Mouse (Mus musculus) kidney, postnatal 36 days (tissue): Measurements from ENCODE around the gene Plekha5.

Source experiments
- DNase-seq, 2 experiments: peaks; one replicate each; pipeline ENCODE4 v3.0.0; 2021 to 2022; ENCODE audit warnings: mixed read lengths in 2 of 2

Plekha5 gene

DNA sequence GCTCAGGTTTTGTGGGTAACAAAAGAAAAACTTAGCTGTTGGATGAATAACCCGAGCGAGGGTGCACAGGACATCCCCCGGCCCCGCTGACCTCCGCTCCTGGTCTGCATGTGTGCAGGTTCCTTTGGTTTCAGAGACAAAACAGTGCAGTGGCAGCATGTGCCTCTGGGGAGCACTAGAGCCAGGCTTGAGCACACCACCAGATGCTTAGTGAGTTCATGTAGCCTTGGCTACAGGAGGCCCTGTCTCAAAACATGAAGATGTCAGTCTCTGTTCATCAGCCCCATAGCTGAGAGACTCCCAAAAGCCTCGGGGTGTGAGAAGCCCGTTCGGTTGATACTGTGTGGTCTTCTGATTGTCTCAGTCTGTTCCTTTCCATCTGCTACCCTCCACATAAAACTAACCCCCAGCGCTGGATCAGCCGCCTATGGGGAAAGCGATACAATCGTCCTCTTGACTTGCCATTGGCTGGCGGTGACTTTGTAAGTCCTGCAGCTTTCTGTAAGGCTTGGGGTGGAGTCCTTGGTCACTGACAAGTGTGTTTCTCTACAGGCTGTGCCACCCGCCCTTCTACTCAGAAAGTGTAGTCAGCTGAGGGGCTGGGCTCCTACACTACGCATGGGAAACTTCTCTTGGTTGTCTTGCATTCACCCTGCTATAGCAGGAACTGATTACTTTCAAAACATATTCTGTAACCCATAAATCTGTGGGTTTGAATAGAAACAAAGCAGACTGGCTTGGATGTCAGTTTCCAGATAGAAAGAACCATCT lies 32.7 kb downstream of the Plekha5 start:
- no peak for DNase-seq

DNA sequence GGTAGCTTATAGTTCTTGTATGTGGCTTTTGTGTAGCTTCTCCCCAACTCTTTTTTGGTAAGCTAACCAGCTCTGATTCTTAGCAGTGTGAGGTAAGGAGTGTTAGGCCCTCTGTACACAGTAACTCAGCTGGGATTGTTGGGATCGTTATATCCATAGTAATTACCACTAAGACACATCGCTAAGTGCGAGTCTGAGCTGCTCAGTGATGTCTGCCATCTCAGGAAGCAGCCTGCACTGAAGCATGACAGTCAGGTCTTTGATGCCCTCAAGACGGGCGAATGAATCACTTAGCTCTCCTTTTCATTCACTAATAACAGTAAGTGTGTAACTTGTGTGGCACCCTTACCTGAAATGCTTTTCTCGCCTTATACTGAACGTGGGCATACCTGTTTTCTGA lies 36.5 kb downstream of the Plekha5 start:
- no peak for DNase-seq

- DNase-seq: no peak
Observed at GRCm38 (mm10) chr6:140464818-140465217, 41.0 kb downstream of the Plekha5 start.

GRCm38 (mm10) chr6:140465946-140466646 lies 42.2 kb downstream of the Plekha5 start:
- DNase-seq: peak; percentile 31 to 47

DNA sequence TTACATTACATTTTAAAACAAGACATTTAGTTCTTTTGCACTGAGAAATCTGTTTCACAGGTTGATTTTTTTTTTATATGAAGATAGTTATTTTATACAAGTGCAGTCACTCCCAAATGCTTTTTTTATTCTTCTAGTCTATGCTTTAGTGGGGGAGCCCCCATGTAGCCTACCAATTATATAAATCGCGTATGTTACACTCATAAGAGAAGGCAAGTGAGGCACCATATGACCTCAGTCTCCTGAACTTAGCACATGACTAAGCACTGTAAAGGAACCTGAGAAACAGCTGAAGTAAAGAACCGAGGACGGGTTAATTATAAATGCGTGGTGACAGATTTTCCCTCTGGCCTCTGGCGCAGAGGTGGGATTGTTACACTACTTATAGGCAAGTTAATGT lies 43.0 kb downstream of the Plekha5 start:
- DNase-seq: no peak

DNA sequence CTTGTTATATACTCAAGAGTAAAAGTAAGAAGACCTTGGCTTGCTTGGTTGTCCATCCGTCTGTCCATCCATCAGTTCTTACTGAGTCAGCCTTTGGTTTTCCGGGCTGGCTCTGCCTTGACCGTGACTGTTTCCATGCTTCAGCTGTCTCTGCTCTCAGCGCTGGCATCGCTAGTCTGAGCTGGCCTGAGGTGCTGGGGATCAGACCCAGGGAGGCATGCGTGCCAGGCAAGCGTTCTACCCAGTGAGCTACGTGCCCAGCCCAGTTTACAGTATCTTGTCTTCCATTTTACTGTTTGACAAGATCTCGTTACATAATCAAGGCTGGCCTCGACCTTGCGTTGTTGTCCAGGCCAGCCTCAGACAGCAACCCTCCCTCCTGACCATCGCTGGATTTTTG lies 44.0 kb downstream of the Plekha5 start:
- no peak for DNase-seq

GRCm38 (mm10) chr6:140469791-140470190 lies 45.9 kb downstream of the Plekha5 start:
- DNase-seq: no peak

GRCm38 (mm10) chr6:140471751-140472150 lies 47.9 kb downstream of the Plekha5 start:
- peak in 1 of 2 experiments; percentile 54 for DNase-seq

- DNase-seq: peak; percentile 53 to 79
Observed at GRCm38 (mm10) chr6:140472345-140472744, 48.5 kb downstream of the Plekha5 start.

- DNase-seq: no peak
Observed at GRCm38 (mm10) chr6:140475393-140476087, 51.7 kb downstream of the Plekha5 start.

- no peak for DNase-seq
Observed at GRCm38 (mm10) chr6:140476981-140477380, 53.1 kb downstream of the Plekha5 start.

DNA sequence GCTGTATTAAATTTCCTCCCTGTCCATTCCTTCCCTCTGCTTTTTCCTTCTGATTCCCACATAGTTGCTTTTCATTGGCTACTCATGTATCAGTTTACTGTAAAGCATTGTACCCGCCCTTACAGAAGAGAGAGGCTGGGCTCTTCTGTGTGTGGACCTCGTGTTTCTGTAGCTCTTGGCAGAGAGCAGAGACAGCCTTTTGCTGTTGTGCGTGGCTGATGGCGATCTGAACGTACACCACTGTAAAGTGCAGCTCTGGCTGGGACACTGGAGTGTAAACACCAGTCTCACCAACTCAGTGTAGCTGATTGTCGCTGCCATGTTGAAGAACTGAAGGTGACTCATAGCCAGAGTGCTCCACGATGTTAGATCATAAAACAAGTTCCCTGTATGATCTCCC lies 54.2 kb downstream of the Plekha5 start:
- DNase-seq: no peak

- DNase-seq: no peak
Observed at GRCm38 (mm10) chr6:140478943-140479342, 55.1 kb downstream of the Plekha5 start.

DNA sequence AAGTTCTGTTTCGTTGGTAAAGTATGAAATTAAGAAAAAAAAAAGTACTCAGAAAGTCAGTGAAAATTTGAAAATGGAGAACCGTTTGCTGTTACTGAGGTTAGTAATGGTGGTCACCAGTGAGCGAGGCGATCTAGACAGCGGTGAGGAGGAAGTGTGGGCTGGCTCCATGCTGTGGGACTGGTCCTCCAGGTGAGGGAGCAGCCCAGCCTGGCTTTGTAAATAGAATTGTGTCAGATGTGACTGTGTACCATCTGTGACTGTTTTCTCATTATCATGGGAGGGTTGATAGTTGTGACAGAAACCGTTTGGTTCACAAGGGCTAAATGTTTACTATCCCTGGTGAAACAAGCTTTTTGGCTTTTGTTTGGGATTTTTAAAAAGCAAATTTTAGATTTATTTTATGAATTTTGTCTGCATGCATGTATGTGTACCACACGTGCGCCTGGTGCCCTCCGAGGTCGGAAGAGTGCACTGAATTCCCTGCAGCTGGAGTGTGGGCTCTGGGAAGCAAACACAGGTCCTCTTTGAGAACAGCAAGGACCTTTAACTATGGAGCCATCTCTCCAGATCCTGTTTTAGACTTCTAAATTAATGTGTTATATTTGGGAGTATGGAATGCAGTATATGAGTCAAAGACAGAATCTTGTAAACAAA lies 56.7 kb downstream of the Plekha5 start:
- no peak for DNase-seq

- DNase-seq: peak; percentile 53 to 74
Observed at GRCm38 (mm10) chr6:140481701-140482460, 58.0 kb downstream of the Plekha5 start.

DNA sequence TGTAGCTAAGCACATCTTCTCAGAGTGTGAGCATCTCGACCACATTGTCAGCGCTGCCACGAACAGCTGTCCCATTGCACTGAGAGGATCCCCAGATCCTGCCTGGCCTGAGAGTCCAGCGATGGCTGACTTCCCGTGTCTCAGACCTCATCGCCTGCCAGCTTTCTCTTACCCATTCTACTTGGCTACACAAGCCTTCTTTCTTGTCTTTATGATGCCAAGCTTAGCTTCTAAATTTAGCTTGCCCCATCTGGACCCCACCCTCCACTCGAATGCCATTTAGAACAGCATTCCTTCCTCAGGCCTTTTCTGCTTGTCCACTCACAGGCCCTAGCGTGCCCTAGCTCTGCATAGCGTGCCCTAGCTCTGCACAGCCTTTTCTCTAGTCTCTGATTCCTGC lies 60.3 kb downstream of the Plekha5 start:
- DNase-seq: no peak

GRCm38 (mm10) chr6:140485636-140486035 lies 61.8 kb downstream of the Plekha5 start:
- no peak for DNase-seq

DNA sequence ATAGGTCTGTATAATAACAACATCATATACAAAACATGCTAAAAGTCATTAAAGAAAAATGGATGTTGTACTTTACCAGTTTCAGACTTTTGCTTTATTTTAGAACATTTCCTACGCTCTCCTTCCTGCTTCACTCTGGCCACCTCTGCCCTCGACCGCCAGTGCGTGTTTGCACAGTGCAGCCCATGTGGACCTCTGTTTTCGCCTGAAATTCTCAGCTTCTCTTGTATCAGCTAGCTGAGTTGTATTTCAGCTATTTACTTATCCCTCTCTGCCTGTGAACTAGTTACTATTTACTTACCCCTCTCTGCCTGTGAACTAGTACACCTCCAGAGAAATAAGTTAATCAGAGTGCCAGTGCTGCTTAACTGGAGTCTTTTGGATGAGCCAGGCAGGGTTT lies 62.8 kb downstream of the Plekha5 start:
- no peak for DNase-seq

- DNase-seq: no peak
Observed at GRCm38 (mm10) chr6:140487489-140487888, 63.6 kb downstream of the Plekha5 start.

- DNase-seq: no peak
Observed at GRCm38 (mm10) chr6:140488673-140489072, 64.8 kb downstream of the Plekha5 start.

- DNase-seq: no peak
Observed at GRCm38 (mm10) chr6:140489570-140489969, 65.7 kb downstream of the Plekha5 start.

DNA sequence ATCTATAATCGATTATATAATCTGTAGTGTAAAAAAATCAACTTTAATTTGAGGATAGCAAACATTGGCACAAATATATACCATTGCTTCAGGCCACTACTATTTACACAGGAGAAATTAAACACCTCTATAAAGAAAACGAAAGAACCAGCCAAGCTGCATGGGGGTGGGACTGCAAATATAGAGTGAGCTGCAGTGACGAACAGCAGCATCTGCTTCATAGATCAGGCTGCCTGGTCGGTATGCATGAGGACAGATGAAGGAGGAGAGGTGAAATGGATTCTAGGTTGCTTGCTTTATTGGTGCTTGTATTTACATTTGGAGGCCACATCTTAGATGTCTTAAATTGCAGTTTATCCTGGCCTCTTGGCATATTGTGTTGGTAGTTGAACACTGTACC lies 66.4 kb downstream of the Plekha5 start:
- no peak for DNase-seq
